Mouse (Mus musculus): Measurements from ENCODE around the gene Hsf2bp.

GRCm38 (mm10) chr17:31996331-31996730 lies 39.8 kb downstream of the Hsf2bp start:
- TF ChIP-seq POLR2A (IDR thresholded peaks at IDR 0.05; ENCODE audit: low read depth, low read length) = no peak
- no peak for TF ChIP-seq CTCF (conservative IDR thresholded peaks at IDR 0.05; ENCODE audit: insufficient read depth, insufficient read length, low read depth, low read length)

Data from kidney, adult 2 months (tissue).